Mouse (Mus musculus) G1E (cell line): ENCODE data around the gene Tepsin.

Experiments
- CTCF ChIP-seq: IDR thresholded peaks from 2 replicates; pipeline ENCODE4 v1.5.1; 2012; ENCODE audit warnings: low read depth, low read length, inconsistent platforms, mixed read lengths
- GATA1 ChIP-seq: IDR thresholded peaks from 2 replicates; pipeline ENCODE4 v1.6.1; 2012; ENCODE audit warnings: borderline replicate concordance, low read length, inconsistent platforms, mixed read lengths
- POLR2AphosphoS5 ChIP-seq: IDR thresholded peaks from 2 replicates; pipeline ENCODE4 v1.6.1; 2012; ENCODE audit warnings: low read depth, low read length, inconsistent platforms; ENCODE audit not compliant: insufficient replicate concordance
- TAL1 ChIP-seq: conservative IDR thresholded peaks from 2 replicates; pipeline ENCODE4 v1.6.1; 2012; ENCODE audit warnings: low read depth, low read length, inconsistent platforms, mixed read lengths

GRCm38 (mm10) chr11:120142601-120143051 is 44.1 kb upstream of the Tepsin start:
- no peak for TF ChIP-seq CTCF
- TF ChIP-seq GATA1 = no peak
- no peak for TF ChIP-seq TAL1
- TF ChIP-seq POLR2AphosphoS5 = no peak
